Mouse (Mus musculus): Measurements from ENCODE around the gene Zfp266. TPM values are rescaled to one million over a fixed set of nuclear protein-coding genes. Genes with fewer than 3 reads are reported as not detected.

Gene Zfp266
- total and polyA plus RNA-seq, 3 experiments = 30.7 to 88.0 (median 31.5) TPM

DNA sequence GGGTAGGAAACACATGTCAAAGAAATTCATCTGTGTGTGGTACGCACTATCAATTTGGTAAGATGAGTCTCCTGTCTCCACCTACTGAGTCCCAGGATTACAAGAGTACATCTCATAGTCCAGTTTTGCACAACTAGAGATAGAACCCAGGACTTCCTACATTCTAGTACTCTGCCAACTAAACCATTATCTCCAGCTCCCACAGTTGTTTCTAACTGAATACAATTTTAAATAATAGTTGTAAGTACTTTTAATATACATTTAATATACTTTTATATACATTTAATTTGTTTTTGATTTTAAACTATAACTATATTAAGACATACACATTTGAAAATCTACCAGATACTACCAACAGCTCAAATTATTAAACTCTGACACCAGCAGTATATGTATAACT is 3.5 kb downstream of the Zfp266 start:
- Histone ChIP-seq H3K27me3 (ENCODE audit: control insufficient read depth in 1 of 2, insufficient read depth in 2 of 2, low read length in 2 of 2) (no peaks in the 10 kb centered on the region), H3K79me2 (ENCODE audit: control insufficient read depth, insufficient read depth, low read length, poor library complexity) (peaks cover 50% of the 10 kb centered on the region), H3K9me3 (replicated peaks; ENCODE audit: insufficient read depth, low read length) (no peaks in the 10 kb centered on the region), H3K27ac (ENCODE audit: control insufficient read depth, low read depth, low read length) (no peak overlapping the region), H3K9ac (ENCODE audit: control insufficient read depth, low read depth, low read length, poor library complexity, severe bottlenecking) (no peak overlapping the region), H3K4me1 (ENCODE audit: control insufficient read depth in 1 of 2, insufficient read depth in 2 of 2, low read length in 2 of 2) (peaks cover 30 to 48% of the 10 kb centered on the region in 2 experiments), H3K36me3 (ENCODE audit: control insufficient read depth in 1 of 2, insufficient read depth in 2 of 2, low read length in 2 of 2) (peaks cover 36 to 65% of the 10 kb centered on the region in 2 experiments), H3K4me3 (ENCODE audit: control insufficient read depth in 1 of 2, insufficient read depth in 1 of 2, low read depth in 2 of 2, low read length in 2 of 2) (no peak overlapping the region)
- peak; percentile 48 for DNase-seq (ENCODE audit: low read depth, low spot score)
- no peak for TF ChIP-seq ZKSCAN1 (IDR thresholded peaks at IDR 0.05; ENCODE audit: low read depth, low read length)
- TF ChIP-seq MYC (IDR thresholded peaks at IDR 0.05; ENCODE audit: low read depth, low read length) = 0 out of 2 replicates have a peak, but pooled peaks have one; percentile 20
- no peak for TF ChIP-seq CTCF (IDR thresholded peaks at IDR 0.05 in 2 of 3, conservative IDR thresholded peaks at IDR 0.05 in 1 of 3; ENCODE audit: control insufficient read depth in 1 of 3, insufficient read depth in 1 of 3, low read depth in 2 of 3, low read length in 3 of 3, poor library complexity in 1 of 3, severe bottlenecking in 1 of 3)
- no peak for TF ChIP-seq MEF2A (IDR thresholded peaks at IDR 0.05; ENCODE audit: extremely low read depth, insufficient replicate concordance, low read depth, low read length, poor library complexity, severe bottlenecking)
- no peak for TF ChIP-seq RCOR1 (IDR thresholded peaks at IDR 0.05; ENCODE audit: low read depth, low read length)
- 0 out of 2 replicates have a peak, but pooled peaks have one; percentile 32 for TF ChIP-seq MYB (IDR thresholded peaks at IDR 0.05; ENCODE audit: low read depth, low read length)
- no peak for TF ChIP-seq USF2 (IDR thresholded peaks at IDR 0.05; ENCODE audit: borderline replicate concordance in 1 of 2, insufficient read depth in 1 of 2, low read depth in 1 of 2, low read length in 2 of 2)
- no peak for TF ChIP-seq ELF1 (IDR thresholded peaks at IDR 0.05; ENCODE audit: low read depth, low read length)
- peak; percentile 59; a peak in 3 of 4 replicates for TF ChIP-seq EP300 (IDR thresholded peaks at IDR 0.05; ENCODE audit: low read depth in 1 of 2, low read length in 2 of 2)
- no peak for TF ChIP-seq KAT2A (conservative IDR thresholded peaks at IDR 0.05; ENCODE audit: low read depth, low read length)
- no peak for TF ChIP-seq MAFK (IDR thresholded peaks at IDR 0.05; ENCODE audit: borderline replicate concordance, low read depth, low read length)
- TF ChIP-seq MAZ (IDR thresholded peaks at IDR 0.05; ENCODE audit: low read depth, low read length) = no peak
- no peak for TF ChIP-seq SIN3A (IDR thresholded peaks at IDR 0.05; ENCODE audit: low read length)
- peak; percentile 36; the same call in 1 of the 2 replicates for TF ChIP-seq TCF12 (IDR thresholded peaks at IDR 0.05; ENCODE audit: low read depth, low read length)
- TF ChIP-seq MXI1 (IDR thresholded peaks at IDR 0.05; ENCODE audit: low read depth, low read length) = no peak
- 0 out of 2 replicates have a peak, but pooled peaks have one; percentile 7 for TF ChIP-seq GATA1 (IDR thresholded peaks at IDR 0.05; ENCODE audit: low read depth, low read length)
- TF ChIP-seq MAX (IDR thresholded peaks at IDR 0.05; ENCODE audit: low read length) = no peak
- no peak for TF ChIP-seq USF1 (IDR thresholded peaks at IDR 0.05; ENCODE audit: low read depth, low read length)
- TF ChIP-seq NRF1 (IDR thresholded peaks at IDR 0.05; ENCODE audit: insufficient read depth, low read depth, low read length, poor library complexity, severe bottlenecking) = no peak
- no peak for TF ChIP-seq POLR2A (IDR thresholded peaks at IDR 0.05; ENCODE audit: control insufficient read depth in 1 of 2, insufficient read depth in 1 of 2, low read depth in 1 of 2, low read length in 2 of 2, poor library complexity in 1 of 2)
- no peak for TF ChIP-seq BHLHE40 (IDR thresholded peaks at IDR 0.05; ENCODE audit: borderline replicate concordance, low read depth, low read length)
